Mouse (Mus musculus) lung, embryonic 16.5 days (tissue): ENCODE data around the gene Gm3402. TPM values are rescaled to one million over a fixed set of nuclear protein-coding genes. Genes with fewer than 3 reads are reported as not detected.
"Not testable (repeated sequence)": the region's sequence is repeated elsewhere in the genome, so short reads cannot be mapped to it uniquely, and the experiment has no call there.

Experiments used
- ATAC-seq: fragments of 200-750 bp; cut with Nextera tagmentation; 2 replicates; pipeline ENCODE4 v1.8.0; 2017; ENCODE audit warnings: low read depth, mild to moderate bottlenecking, moderate library complexity
- H3K27ac ChIP-seq: fragments of 300-500 bp; sonication (generic); 2 replicates; pipeline ENCODE4 v1.5.1; 2014; ENCODE audit warnings: mild to moderate bottlenecking, control low read depth, low read length
- H3K27me3 ChIP-seq: fragments of 300-500 bp; sonication (generic); 2 replicates; pipeline ENCODE4 v1.6.1; 2014; ENCODE audit warnings: low read depth, low read length, mixed read lengths; ENCODE audit not compliant: control insufficient read depth, insufficient read depth
- H3K36me3 ChIP-seq: fragments of 300-500 bp; sonication (generic); 2 replicates; pipeline ENCODE4 v1.6.1; 2014; ENCODE audit warnings: low read length; ENCODE audit not compliant: control insufficient read depth, insufficient read depth
- H3K4me1 ChIP-seq: fragments of 300-500 bp; sonication (generic); replicated peaks from 2 replicates; pipeline ENCODE4 v1.6.1; 2014; ENCODE audit warnings: low read length, mixed read lengths; ENCODE audit not compliant: control insufficient read depth, insufficient read depth
- H3K4me2 ChIP-seq: fragments of 300-500 bp; sonication (generic); 2 replicates; pipeline ENCODE4 v1.6.1; 2014; ENCODE audit warnings: low read depth, low read length, control low read depth
- H3K4me3 ChIP-seq: fragments of 300-500 bp; sonication (generic); 2 replicates; pipeline ENCODE4 v1.5.1; 2014; ENCODE audit warnings: mild to moderate bottlenecking, low read length, control low read depth
- H3K9ac ChIP-seq: fragments of 300-500 bp; sonication (generic); 2 replicates; pipeline ENCODE4 v1.6.1; 2014; ENCODE audit warnings: low read length, control low read depth
- H3K9me3 ChIP-seq: fragments of 300-500 bp; sonication (generic); 2 replicates; pipeline ENCODE4 v1.6.1; 2016; ENCODE audit warnings: low read length; ENCODE audit not compliant: control insufficient read depth
- WGBS: fragments of 180-500 bp; shearing (Covaris S2); extraction: QIAGEN DNeasy Blood & Tissue Kit; methylation state at CpG from one replicate; pipeline ENCODE4 v1.1.7; 2014; 5-methylcytosine and 5-hydroxymethylcytosine counted together
- polyA plus RNA-seq: library from polyadenylated mRNA; unstranded; fragments of >200 nt; fragmentation: Nextera tagmentation; extraction: Ambion mirVana; gene quantifications from 2 replicates; pipeline ENCODE4 v1.2.1, GENCODE M21; 2015

The Gm3402 gene
- polyA plus RNA-seq, 1 experiment from 2014 or later, result not detected

GRCm38 (mm10) chr5:146502099-146502498 is 11.8 kb upstream of the Gm3402 start, which contains the start of gene 4930449I24Rik:
4930449I24Rik (plus strand) TSS chr5:146502399.
- ATAC-seq, H3K9ac ChIP-seq, H3K4me2 ChIP-seq, H3K36me3 ChIP-seq, H3K9me3 ChIP-seq, H3K4me3 ChIP-seq, H3K27ac ChIP-seq, H3K4me1 ChIP-seq, H3K27me3 ChIP-seq: not testable (repeated sequence)
- WGBS, result no CpG with 5 or more reads among the region's 5 CpGs

GRCm38 (mm10) chr5:146525501-146525900 is 11.6 kb downstream of the Gm3402 start, which contains the start of gene Gm3404:
Gm3404 (plus strand) TSS chr5:146525801.
- not testable (repeated sequence) for H3K4me1 ChIP-seq, H3K9ac ChIP-seq, H3K27me3 ChIP-seq, H3K9me3 ChIP-seq, H3K36me3 ChIP-seq, H3K4me2 ChIP-seq, H3K27ac ChIP-seq, H3K4me3 ChIP-seq, ATAC-seq
- 100% methylated on average over 1 of the region's 3 CpGs for WGBS

- WGBS, result 95% methylated on average over 3 of the region's 3 CpGs
- ATAC-seq, H3K27ac ChIP-seq, H3K4me3 ChIP-seq, H3K4me1 ChIP-seq, H3K9ac ChIP-seq, H3K9me3 ChIP-seq, H3K4me2 ChIP-seq, H3K36me3 ChIP-seq, H3K27me3 ChIP-seq: not testable (repeated sequence)
Measured at GRCm38 (mm10) chr5:146537347-146537746, 23.4 kb downstream of the Gm3402 start, which contains the start of gene Gm3409. Gm3409 (plus strand) TSS chr5:146537647.

- not testable (repeated sequence) for H3K9ac ChIP-seq, H3K27ac ChIP-seq, ATAC-seq, H3K9me3 ChIP-seq, H3K4me1 ChIP-seq, H3K4me3 ChIP-seq, H3K36me3 ChIP-seq, H3K27me3 ChIP-seq, H3K4me2 ChIP-seq
- WGBS, result no CpG with 5 or more reads among the region's 3 CpGs
Measured at GRCm38 (mm10) chr5:146555836-146556235, 41.9 kb downstream of the Gm3402 start, which contains the start of gene Gm3415. Gm3415 (plus strand) TSS chr5:146556136.

- Histone ChIP-seq H3K4me1 (no peaks in the 10 kb centered on the region), H3K9ac (no peak overlapping the region), H3K4me3 (no peak overlapping the region), H3K4me2 (no peak overlapping the region), H3K36me3 (no peaks in the 10 kb centered on the region), H3K27me3 (no peaks in the 10 kb centered on the region), H3K27ac (no peak overlapping the region), H3K9me3 (no peaks in the 10 kb centered on the region)
- ATAC-seq, result no peak
- 83% methylated on average over 1 of the region's 1 CpGs for WGBS
Measured at GRCm38 (mm10) chr5:146564259-146564658, 50.3 kb downstream of the Gm3402 start.

Other genes with a start within 250 kb of the Gm3402 start
- gene Wasf3, start 129.1 kb upstream of the Gm3402 start, polyA plus RNA-seq, result 0.92 and 1.0 TPM in 2 replicates
- not detected in 2 replicates for gene Gm6408, start 32.2 kb upstream of the Gm3402 start, polyA plus RNA-seq
- not detected in 2 replicates for gene Gm6370, start 22.8 kb upstream of the Gm3402 start, polyA plus RNA-seq
- gene 4930449I24Rik, start 11.7 kb upstream of the Gm3402 start, polyA plus RNA-seq, result not detected in 2 replicates
- gene Gm3404, start 11.7 kb downstream of the Gm3402 start, polyA plus RNA-seq, result not detected in 2 replicates
- gene Gm3409, start 23.5 kb downstream of the Gm3402 start, polyA plus RNA-seq, result not detected in 2 replicates
- gene Gm3415, start 42.0 kb downstream of the Gm3402 start, polyA plus RNA-seq, result not detected in 2 replicates
- gene Gpr12, start 71.1 kb downstream of the Gm3402 start, polyA plus RNA-seq, result not detected in 2 replicates